Mouse (Mus musculus) lung, postnatal 14 days (tissue): ENCODE results near the gene Cbfb.

Experiments used
- DNase-seq: peaks from one replicate; pipeline ENCODE4 v3.0.0; 2021

Cbfb gene

DNA sequence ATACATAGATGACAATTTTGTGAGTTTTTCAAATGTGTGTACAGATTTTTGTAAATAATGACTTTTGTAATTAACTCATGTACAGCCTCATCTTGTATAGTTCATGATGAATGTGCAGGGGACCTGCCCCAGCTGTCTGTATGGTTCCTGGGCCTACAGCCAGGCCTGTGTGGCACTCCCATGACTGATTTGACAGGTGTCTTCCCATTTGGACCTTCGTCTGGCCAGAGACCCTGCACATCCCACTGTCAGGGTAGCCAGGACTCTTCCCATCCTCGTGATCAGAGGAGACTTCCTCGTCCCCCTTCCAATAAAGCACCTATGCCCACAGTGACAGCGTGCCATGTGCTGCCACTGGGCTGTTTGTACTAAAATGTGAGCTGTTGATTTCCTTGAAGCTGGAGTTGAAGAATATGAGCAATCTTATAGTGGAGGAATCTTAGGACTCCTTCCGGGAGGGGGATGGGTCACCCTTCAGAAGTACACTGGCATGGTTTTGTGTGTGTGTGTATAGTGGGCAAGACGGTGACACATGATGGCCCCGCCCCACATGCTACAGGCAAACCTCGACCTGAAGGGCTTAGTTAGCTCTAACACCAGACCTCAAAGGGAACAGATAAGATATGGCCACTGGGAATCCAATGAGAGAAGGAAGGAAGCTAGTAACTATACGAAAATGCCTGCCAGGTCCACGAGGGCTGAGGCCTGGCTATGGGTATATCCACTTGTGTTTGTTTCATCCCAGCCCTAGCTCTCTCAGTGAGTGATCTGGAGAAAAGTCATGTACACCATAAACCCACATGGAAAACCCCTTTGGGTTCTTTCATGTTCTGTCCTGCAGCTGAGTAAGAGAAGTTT, 82.4 kb downstream of the Cbfb start:
- DNase-seq, result no peak

GRCm38 (mm10) chr8:105253766-105254151, 83.3 kb downstream of the Cbfb start:
- DNase-seq, result no peak

DNA sequence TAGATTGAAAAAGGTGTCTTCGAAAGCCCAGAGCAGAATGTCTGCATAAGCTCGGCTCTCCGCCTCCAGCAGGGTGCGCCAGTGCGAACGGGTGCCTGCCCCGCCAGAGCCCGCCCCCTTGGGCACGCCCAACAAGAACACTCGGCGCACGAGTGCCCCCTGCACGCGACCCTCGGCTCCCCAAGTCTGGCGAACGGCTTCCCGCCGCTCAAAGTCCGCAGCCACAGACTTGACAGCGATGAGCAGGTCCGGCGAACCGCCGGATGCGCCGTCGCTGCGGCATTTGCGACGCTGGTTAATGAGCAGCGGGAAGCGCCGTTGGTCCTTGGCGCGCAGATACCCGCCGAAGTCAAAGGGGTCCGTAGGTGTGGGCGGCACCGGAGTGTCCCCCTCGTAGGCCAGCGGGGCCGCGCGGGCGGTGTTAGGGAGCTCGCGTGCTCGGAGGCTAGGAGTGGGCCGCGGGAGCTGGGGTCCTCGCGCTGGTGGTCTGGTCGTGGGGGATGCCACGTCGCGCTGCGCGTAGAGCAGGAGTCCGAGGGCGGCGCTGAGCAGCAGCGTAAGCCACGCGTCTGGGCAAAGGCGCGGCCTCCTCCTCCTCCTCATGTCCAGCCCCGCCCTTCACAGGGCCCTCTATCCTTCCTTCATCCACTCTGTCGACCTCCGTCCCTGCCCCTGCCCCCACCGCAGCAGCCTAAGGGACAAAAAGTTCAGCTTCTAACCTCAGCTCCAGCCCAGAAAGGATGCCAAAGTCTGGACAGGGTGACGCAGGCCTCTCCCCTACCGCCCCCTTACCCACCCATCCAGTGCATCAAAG, 83.9 kb downstream of the Cbfb start:
- DNase-seq, result peak; percentile 94

DNA sequence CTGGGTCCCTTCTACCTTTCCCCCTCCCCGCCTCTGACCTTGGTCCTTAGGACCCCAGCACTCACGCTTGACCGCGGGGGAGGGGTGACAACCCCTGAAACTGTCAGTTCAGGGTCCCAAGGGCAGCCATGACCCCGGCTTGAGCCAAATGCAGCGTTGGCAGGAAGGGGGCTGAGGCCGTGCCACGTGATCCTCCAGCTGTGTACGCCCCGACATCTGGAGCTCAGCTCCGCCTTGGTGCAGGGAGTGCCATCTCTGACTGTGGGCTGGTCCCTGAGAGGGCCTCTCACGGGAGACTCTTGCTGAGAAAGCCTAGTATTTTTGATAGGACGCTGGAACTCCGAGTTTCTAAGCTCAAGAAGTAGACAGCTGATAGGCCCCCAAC, 84.5 kb downstream of the Cbfb start, which contains the start of gene B3gnt9:
Gene B3gnt9, minus strand, starts transcription at position 188 of the 385 bp plus-strand sequence.
- DNase-seq, result peak; percentile 70

- DNase-seq, result no peak
Measured at GRCm38 (mm10) chr8:105257318-105258114, 87.0 kb downstream of the Cbfb start.

DNA sequence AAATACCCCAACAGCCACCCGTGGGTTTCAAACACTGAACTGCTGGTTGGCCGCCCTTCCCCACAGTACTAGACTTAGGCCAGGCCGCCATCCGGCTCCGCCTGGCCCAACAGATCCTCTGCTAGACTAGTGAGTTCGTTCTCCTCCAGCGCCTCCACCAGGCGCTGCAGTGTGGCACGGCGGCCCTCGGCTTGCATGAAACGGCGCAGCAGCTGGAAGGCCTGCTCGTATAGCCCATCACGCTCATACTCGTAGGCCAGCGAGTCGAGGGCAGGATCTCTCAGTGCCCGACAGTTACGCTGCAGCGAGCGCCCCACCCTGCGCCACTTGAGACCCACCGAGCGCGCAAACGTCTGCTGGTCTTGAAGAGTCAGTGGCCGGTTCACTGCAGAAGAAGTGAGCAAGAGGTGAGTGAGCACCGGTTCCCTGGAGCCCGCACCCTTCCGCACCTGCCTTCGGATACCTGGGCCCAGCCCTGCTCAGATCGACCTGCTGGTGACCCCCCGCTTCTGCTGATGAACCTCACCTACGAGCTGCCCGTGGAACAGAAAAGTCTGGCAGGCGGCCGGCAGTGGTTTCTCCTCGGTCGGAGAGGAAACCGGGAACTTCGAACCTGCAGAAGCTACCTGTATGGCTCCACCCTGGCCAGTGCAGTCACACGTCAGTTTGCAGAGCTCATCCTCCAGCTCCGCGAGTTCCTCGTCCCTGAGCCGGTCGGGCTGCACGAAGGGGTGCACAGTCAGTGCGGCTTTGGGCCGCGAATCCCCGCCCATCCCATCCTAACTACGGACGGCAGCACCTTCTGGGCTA, 88.6 kb downstream of the Cbfb start:
- DNase-seq, result no peak

- peak; percentile 85 for DNase-seq
Measured at GRCm38 (mm10) chr8:105259721-105260320, 89.3 kb downstream of the Cbfb start.

DNA sequence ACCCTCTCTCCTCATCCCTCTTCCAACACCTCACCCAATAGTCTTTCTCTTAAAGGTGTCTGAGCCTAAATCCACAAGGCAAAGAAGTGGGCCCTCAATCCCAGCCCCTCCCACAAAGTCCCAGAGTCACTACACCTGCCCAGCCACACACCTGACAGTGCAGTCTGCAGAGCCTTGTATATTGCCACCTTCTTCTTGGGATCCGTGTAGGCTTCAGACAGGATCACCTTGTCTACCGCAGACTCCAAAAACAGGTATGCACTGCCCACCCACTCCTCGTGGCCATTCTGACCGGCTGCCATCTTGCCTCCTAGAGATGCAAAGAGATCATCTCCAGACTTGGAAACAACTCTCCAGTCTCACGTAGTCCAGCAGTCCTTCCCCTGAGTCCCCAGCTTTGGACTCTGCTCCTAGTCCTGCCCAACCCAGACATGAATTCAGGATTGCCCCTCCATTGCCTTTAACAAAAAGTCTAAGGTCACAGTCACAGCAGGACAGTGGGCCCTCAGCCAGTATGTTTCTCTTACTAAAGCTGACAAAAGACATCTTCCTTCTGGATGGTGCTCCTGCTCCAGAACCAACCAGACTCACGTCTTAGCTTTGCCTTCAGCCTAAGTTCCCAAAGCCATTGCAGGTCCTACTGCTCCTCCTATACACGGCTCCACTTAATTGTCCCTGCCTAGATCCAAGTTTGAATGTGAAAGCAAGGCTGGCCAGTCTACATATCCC, 90.1 kb downstream of the Cbfb start:
- DNase-seq, result no peak

DNA sequence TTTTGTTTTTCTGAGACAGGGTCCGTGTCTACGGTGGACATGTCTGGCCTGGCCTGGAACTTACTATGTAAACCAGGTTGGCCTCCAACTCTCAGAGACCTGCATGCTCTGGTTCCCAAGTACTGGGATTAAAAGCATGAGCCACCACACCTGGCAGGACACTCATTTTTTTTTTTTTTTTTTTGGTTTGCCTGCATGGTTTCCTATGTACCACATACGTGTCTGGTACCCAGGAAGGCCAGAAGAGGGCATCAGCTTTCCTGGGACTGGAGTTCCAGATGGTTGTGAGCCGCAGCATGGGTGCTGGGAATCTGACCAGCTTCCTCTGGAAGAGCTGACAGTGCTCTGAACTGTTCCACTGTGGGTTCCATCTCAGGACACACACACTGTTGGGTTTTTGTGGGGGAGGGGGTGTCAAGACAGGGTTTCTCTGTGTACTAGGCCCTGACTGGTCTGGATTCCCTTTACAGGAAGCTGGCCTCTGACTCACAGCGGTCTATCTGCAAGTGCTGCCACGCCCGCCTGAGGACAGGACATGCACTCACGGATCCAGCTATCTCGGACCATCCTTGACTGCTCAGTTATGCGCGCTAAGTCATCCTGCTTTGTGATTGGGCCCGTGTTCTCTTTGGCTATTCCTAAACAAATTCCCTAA, 91.0 kb downstream of the Cbfb start:
- no peak for DNase-seq

DNA sequence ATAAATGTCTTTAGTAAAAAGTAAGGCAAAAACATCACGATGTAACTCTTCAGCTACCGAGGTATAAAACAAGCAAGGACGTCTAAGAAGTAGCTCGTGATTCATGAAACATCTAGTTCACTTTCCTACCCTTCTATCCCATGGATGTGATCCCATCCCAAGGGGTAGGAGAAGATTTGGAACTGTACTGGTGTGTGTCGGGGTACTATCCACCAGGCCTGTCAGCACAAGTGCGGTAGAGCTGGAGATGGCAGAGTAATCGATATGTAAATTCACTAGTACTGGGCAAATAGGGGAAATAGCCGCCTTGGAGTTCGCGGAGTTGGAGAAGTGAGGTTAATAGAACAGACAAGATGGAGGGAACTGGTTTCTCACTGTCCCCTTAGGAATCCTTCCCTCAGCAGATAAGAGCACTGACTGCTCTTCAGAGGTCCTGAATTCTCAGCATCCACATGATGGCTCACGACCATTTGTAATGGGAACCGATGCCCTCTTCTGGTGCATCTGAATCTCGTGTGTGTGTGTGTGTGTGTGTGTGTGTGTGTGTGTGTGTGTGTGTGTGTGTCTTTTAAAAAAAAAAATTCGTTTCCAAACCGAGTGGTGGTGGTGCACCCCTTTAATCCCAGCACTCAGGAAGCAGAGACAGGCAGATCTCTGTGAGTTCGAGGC, 92.9 kb downstream of the Cbfb start:
- DNase-seq, result no peak

GRCm38 (mm10) chr8:105264024-105264982, 93.8 kb downstream of the Cbfb start, which contains the start of the genes Tradd and Fbxl8:
Gene Tradd, minus strand, starts transcription at chr8:105264609.
Gene Fbxl8, plus strand, starts transcription at chr8:105264648.
- peak; percentile 80 for DNase-seq

GRCm38 (mm10) chr8:105265128-105265527, 94.7 kb downstream of the Cbfb start:
- no peak for DNase-seq

DNA sequence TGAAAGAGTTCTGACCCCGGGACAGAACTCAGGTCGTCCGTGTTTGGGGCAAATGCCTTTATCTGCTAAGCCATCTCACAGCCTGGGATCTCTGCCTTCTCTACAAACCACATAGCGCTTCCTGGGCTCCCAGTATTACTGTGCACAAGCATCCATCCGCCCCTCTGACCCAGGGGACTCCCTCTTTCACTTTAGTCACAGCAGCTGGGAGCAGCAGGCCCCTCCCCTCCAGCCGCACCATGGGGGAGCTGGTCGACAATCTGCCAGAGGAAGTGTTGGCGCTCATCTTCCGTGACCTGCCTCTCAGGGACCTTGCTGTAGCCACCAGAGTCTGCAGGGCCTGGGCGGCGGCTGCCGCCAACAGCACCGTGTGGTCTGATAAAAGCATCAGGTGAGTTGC, 96.3 kb downstream of the Cbfb start:
- DNase-seq, result no peak
